Mouse (Mus musculus): ENCODE results near the gene Rgs6. TPM values are rescaled to one million over a fixed set of nuclear protein-coding genes. Genes with fewer than 3 reads are reported as not detected.

Rgs6 gene
- polyA plus RNA-seq, 1 experiment from 2014 or later: 1.0 TPM

DNA sequence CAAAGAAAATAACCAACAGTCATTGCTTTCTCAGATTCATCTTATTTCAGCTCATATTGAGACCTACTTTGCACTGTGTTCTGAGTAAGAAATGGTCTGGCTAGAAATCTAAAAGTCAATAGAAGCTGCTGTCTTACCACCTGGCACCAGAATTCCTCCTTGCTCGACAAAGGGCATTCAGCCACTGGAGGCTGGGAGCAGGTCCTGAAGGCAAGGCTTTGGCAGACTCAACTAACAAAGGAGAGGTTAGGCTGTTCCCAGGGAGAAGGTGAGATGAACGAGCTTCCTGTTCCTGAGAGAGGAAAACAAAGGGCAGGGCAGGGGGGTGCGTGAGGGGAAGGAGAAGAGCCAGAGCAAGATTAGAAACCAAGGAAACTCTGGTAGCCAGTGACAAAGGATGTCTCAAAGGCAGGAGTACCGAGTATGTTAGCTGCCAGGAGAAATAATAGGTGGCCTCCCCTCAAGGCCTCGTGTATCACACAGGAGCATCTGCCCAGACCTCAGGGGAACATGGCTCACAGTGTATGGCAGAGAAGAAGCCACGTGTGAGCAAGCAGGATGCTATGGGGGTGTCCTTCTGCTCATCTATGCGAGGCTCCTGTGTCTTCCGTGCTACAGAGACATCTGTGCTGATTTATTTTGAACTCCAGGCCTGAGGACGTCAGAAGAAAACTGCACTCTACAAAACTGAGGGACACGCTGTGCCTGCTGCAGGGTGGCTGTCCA, 510.7 kb downstream of the Rgs6 start:
- H3K4me3 ChIP-seq (ENCODE audit: low read depth, low read length): no peak overlapping the region

GRCm38 (mm10) chr12:83099920-83100319, 511.8 kb downstream of the Rgs6 start:
- H3K27me3 ChIP-seq (replicated peaks; ENCODE audit: control insufficient read depth, insufficient read depth, low read length): no peaks in the 10 kb centered on the region
- no peaks in the 10 kb centered on the region for H3K9me3 ChIP-seq (ENCODE audit: control insufficient read depth, low read length)
- H3K27ac ChIP-seq (ENCODE audit: low read depth, low read length): no peak overlapping the region
- no peak for DNase-seq (ENCODE audit: low spot score)
- no peak for ATAC-seq (replicated peaks; ENCODE audit: low FRiP score)
- H3K4me3 ChIP-seq (ENCODE audit: low read depth, low read length): no peak overlapping the region
- peaks cover 28% of the 10 kb centered on the region for H3K4me1 ChIP-seq (replicated peaks; ENCODE audit: control insufficient read depth, insufficient read depth, low read length)
- 80% methylated on average over 2 of the region's 2 CpGs for WGBS
- no peaks in the 10 kb centered on the region for H3K36me3 ChIP-seq (ENCODE audit: control insufficient read depth, insufficient read depth, low read length)
- H3K9ac ChIP-seq (ENCODE audit: low read depth, low read length): no peak overlapping the region
- H3K4me2 ChIP-seq: no peak overlapping the region

More for the DNA sequence above, 510.7 kb downstream of the Rgs6 start:
- Histone ChIP-seq H3K36me3 (ENCODE audit: control insufficient read depth, insufficient read depth, low read length) (no peaks in the 10 kb centered on the region), H3K9ac (ENCODE audit: low read depth, low read length) (no peak overlapping the region), H3K27ac (ENCODE audit: low read depth, low read length) (no peak overlapping the region), H3K9me3 (ENCODE audit: control insufficient read depth, low read length) (no peaks in the 10 kb centered on the region), H3K27me3 (replicated peaks; ENCODE audit: control insufficient read depth, insufficient read depth, low read length) (no peaks in the 10 kb centered on the region), H3K4me2 (no peak overlapping the region), H3K4me1 (replicated peaks; ENCODE audit: control insufficient read depth, insufficient read depth, low read length) (peaks cover 28% of the 10 kb centered on the region)
- ATAC-seq (replicated peaks; ENCODE audit: low FRiP score) (0 out of 2 replicates have a peak, but pooled peaks have one; percentile 34), DNase-seq (ENCODE audit: low spot score) (no peak)
- WGBS: 45% methylated on average over 10 of the region's 10 CpGs

GRCm38 (mm10) chr12:83100413-83100812, 512.3 kb downstream of the Rgs6 start:
- Histone ChIP-seq H3K27ac (ENCODE audit: low read depth, low read length) (no peak overlapping the region), H3K27me3 (replicated peaks; ENCODE audit: control insufficient read depth, insufficient read depth, low read length) (no peaks in the 10 kb centered on the region), H3K36me3 (ENCODE audit: control insufficient read depth, insufficient read depth, low read length) (no peaks in the 10 kb centered on the region), H3K4me2 (no peak overlapping the region), H3K4me3 (ENCODE audit: low read depth, low read length) (no peak overlapping the region), H3K9me3 (ENCODE audit: control insufficient read depth, low read length) (no peaks in the 10 kb centered on the region), H3K9ac (ENCODE audit: low read depth, low read length) (no peak overlapping the region), H3K4me1 (replicated peaks; ENCODE audit: control insufficient read depth, insufficient read depth, low read length) (peaks cover 28% of the 10 kb centered on the region)
- ATAC-seq (replicated peaks; ENCODE audit: low FRiP score) (no peak), DNase-seq (ENCODE audit: low spot score) (no peak)
- WGBS: 73% methylated on average over 9 of the region's 9 CpGs

DNA sequence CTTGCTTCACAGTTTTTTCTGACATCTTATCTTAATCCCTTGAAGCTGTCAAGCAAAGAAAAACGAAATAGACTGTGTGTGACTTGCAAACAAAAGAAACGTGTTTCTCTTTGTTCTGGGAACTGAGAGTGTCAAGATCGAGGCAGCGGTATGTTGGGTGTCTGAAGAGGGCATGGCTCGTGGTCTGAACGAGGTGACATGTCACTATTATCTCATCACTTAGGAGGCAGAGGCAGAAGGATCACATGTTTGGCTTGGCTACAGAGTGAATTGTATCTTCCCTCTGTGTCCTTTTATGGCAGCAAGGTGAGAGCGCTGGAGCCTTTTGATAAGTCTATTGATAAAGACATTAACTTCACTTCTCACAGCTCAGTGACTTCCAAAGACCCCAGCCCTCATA, 512.8 kb downstream of the Rgs6 start:
- WGBS: 39% methylated on average over 7 of the region's 7 CpGs
- Histone ChIP-seq H3K27me3 (replicated peaks; ENCODE audit: control insufficient read depth, insufficient read depth, low read length) (no peaks in the 10 kb centered on the region), H3K9me3 (ENCODE audit: control insufficient read depth, low read length) (no peaks in the 10 kb centered on the region), H3K36me3 (ENCODE audit: control insufficient read depth, insufficient read depth, low read length) (no peaks in the 10 kb centered on the region), H3K27ac (ENCODE audit: low read depth, low read length) (no peak overlapping the region), H3K4me2 (no peak overlapping the region), H3K4me1 (replicated peaks; ENCODE audit: control insufficient read depth, insufficient read depth, low read length) (peaks cover 28% of the 10 kb centered on the region), H3K4me3 (ENCODE audit: low read depth, low read length) (no peak overlapping the region), H3K9ac (ENCODE audit: low read depth, low read length) (no peak overlapping the region)
- DNase-seq (ENCODE audit: low spot score): no peak
- ATAC-seq (replicated peaks; ENCODE audit: low FRiP score): no peak

- 52% methylated on average over 9 of the region's 9 CpGs for WGBS
- DNase-seq (ENCODE audit: low spot score): no peak
Observed at GRCm38 (mm10) chr12:83105514-83106119, 517.5 kb downstream of the Rgs6 start.

DNA sequence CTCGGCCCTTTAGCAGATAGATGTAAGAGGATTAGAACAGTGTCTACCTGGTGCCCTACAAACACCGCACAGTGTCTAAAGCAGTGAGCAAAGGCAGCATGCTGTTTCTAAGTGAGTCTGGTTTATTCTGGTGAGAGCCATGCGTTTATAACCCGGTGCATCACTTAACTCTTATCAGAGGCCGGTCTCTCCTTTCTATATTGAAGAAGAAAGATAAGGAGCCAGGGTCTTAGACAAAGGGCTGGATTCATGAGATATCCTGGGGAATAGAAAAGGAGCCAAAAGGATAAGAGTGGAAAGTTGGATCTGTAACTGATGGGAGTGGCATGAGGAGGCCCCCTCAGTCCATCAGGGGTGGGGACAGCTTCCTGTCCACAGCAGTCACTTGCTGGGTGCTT, 518.0 kb downstream of the Rgs6 start:
- DNase-seq (ENCODE audit: low spot score) (no peak), ATAC-seq (replicated peaks; ENCODE audit: low FRiP score) (peak; percentile 68)
- no peaks in the 10 kb centered on the region for H3K36me3 ChIP-seq (ENCODE audit: control insufficient read depth, insufficient read depth, low read length)
- peaks cover 8% of the 10 kb centered on the region for H3K4me1 ChIP-seq (replicated peaks; ENCODE audit: control insufficient read depth, insufficient read depth, low read length)
- H3K4me2 ChIP-seq: peak overlapping the region; percentile 33
- no peak overlapping the region for H3K4me3 ChIP-seq (ENCODE audit: low read depth, low read length)
- no peaks in the 10 kb centered on the region for H3K27me3 ChIP-seq (replicated peaks; ENCODE audit: control insufficient read depth, insufficient read depth, low read length)
- WGBS: 43% methylated on average over 5 of the region's 5 CpGs
- H3K9me3 ChIP-seq (ENCODE audit: control insufficient read depth, low read length): no peaks in the 10 kb centered on the region
- no peak overlapping the region for H3K9ac ChIP-seq (ENCODE audit: low read depth, low read length)
- H3K27ac ChIP-seq (ENCODE audit: low read depth, low read length): no peak overlapping the region

More at GRCm38 (mm10) chr12:83105514-83106119, 517.5 kb downstream of the Rgs6 start:
- H3K4me3 ChIP-seq (ENCODE audit: low read depth, low read length): no peak overlapping the region
- H3K9me3 ChIP-seq (ENCODE audit: control insufficient read depth, low read length): no peaks in the 10 kb centered on the region
- H3K4me2 ChIP-seq: no peak overlapping the region
- no peak overlapping the region for H3K27ac ChIP-seq (ENCODE audit: low read depth, low read length)
- no peak overlapping the region for H3K9ac ChIP-seq (ENCODE audit: low read depth, low read length)
- H3K4me1 ChIP-seq (replicated peaks; ENCODE audit: control insufficient read depth, insufficient read depth, low read length): peaks cover 10% of the 10 kb centered on the region
- no peak for ATAC-seq (replicated peaks; ENCODE audit: low FRiP score)
- no peaks in the 10 kb centered on the region for H3K27me3 ChIP-seq (replicated peaks; ENCODE audit: control insufficient read depth, insufficient read depth, low read length)
- H3K36me3 ChIP-seq (ENCODE audit: control insufficient read depth, insufficient read depth, low read length): no peaks in the 10 kb centered on the region

- ATAC-seq (replicated peaks; ENCODE audit: low FRiP score): no peak
Observed at GRCm38 (mm10) chr12:83109486-83109885, 521.4 kb downstream of the Rgs6 start.

DNA sequence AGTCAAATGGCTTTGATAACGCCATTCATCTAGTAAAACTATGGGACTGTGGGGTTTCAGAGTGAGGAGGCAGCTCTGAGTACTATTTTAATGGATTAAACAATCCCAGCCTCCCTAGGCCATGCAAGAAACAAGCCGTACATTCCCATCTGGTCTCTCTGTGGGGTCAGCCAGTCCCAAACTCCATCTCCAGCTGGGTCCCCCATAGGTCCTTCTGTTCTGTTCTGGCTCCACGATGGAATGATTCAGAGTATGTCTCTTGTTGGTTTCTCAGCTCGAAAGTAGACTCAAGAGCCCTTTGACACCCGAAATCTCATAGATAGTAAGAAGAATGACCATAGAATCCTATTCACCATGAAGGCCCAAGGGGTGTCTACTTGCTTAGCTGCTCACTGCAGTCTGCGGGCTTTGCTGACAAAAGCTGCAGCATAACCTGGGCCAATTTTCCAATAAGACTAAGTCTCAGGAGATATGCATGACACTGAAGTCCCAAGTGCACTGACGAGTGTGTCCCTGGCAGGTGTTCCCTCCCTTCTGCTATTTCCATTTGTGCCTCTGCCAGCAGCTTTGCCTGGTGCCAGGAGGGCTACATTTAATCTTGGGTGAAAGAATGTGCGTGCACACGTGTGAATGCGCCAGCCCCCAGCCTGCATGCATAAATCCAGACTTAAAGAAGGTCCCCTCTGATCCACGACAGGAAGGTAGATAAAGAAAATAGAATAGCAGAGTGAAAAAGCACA, 522.0 kb downstream of the Rgs6 start:
- Histone ChIP-seq H3K4me3 (ENCODE audit: low read depth, low read length) (no peak overlapping the region), H3K9me3 (ENCODE audit: control insufficient read depth, low read length) (no peaks in the 10 kb centered on the region), H3K27ac (ENCODE audit: low read depth, low read length) (no peak overlapping the region), H3K4me1 (replicated peaks; ENCODE audit: control insufficient read depth, insufficient read depth, low read length) (peaks cover 31% of the 10 kb centered on the region), H3K9ac (ENCODE audit: low read depth, low read length) (no peak overlapping the region), H3K27me3 (replicated peaks; ENCODE audit: control insufficient read depth, insufficient read depth, low read length) (no peaks in the 10 kb centered on the region), H3K36me3 (ENCODE audit: control insufficient read depth, insufficient read depth, low read length) (no peaks in the 10 kb centered on the region), H3K4me2 (no peak overlapping the region)
- ATAC-seq (replicated peaks; ENCODE audit: low FRiP score) (no peak), DNase-seq (ENCODE audit: low spot score) (no peak)
- WGBS: 81% methylated on average over 11 of the region's 11 CpGs

More at GRCm38 (mm10) chr12:83109486-83109885, 521.4 kb downstream of the Rgs6 start:
- no peaks in the 10 kb centered on the region for H3K9me3 ChIP-seq (ENCODE audit: control insufficient read depth, low read length)
- H3K9ac ChIP-seq (ENCODE audit: low read depth, low read length): no peak overlapping the region
- DNase-seq (ENCODE audit: low spot score): no peak
- H3K4me3 ChIP-seq (ENCODE audit: low read depth, low read length): no peak overlapping the region
- H3K4me1 ChIP-seq (replicated peaks; ENCODE audit: control insufficient read depth, insufficient read depth, low read length): peaks cover 31% of the 10 kb centered on the region
- no peak overlapping the region for H3K27ac ChIP-seq (ENCODE audit: low read depth, low read length)
- no peak overlapping the region for H3K4me2 ChIP-seq
- no peaks in the 10 kb centered on the region for H3K36me3 ChIP-seq (ENCODE audit: control insufficient read depth, insufficient read depth, low read length)
- 88% methylated on average over 4 of the region's 4 CpGs for WGBS
- H3K27me3 ChIP-seq (replicated peaks; ENCODE audit: control insufficient read depth, insufficient read depth, low read length): no peaks in the 10 kb centered on the region

Data from liver, embryonic 11.5 days (tissue).